Mouse (Mus musculus): ENCODE data around the gene Atrip. TPM values are rescaled to one million over a fixed set of nuclear protein-coding genes. Genes with fewer than 3 reads are reported as not detected.

Gene Atrip
- total RNA-seq, 2 experiments from 2014 or later = 8.4 to 10.3 TPM

- peak; percentile 70 to 79 for DNase-seq
- intact Hi-C loops (cut with DNase I) = no loop called here
These were observed 25.0 kb upstream of the Atrip start for GRCm38 (mm10) chr9:109098969-109099368.

- intact Hi-C loops (cut with DNase I) = no loop called here
- DNase-seq = no peak
These were observed 24.4 kb upstream of the Atrip start for GRCm38 (mm10) chr9:109098366-109098765.

GRCm38 (mm10) chr9:109097831-109098230 lies 23.9 kb upstream of the Atrip start:
- intact Hi-C loops (cut with DNase I) = no loop called here
- peak; percentile 45 to 60 for DNase-seq

DNA sequence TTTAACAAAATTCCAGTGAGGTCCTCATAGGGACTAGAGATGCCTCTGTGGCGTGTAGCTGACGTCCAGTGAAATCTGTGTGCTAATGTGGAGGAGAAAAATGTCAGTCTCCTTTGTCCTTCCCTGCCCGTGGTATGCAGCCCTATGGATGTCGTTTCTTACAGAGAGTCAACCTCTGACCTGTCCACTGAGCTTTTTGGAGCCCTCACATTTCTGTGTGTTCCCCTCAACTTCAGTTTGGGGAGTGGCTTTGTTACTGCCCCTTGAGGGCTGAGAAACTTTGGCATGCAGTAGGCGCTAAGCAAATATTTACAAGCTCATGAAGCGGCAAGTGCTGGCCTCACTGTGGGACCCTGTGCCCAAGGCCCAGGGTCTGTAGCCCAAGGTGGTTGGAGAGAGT lies 23.4 kb upstream of the Atrip start:
- intact Hi-C loops (cut with DNase I) = no loop called here
- DNase-seq = no peak

GRCm38 (mm10) chr9:109096856-109097255 lies 22.9 kb upstream of the Atrip start:
- intact Hi-C loops (cut with DNase I) = no loop called here

GRCm38 (mm10) chr9:109096251-109096661 lies 22.3 kb upstream of the Atrip start:
- peak in 1 of 2 experiments; percentile 28 for DNase-seq
- intact Hi-C loops (cut with DNase I) = no loop called here

More at GRCm38 (mm10) chr9:109096856-109097255, 22.9 kb upstream of the Atrip start:
- no peak for DNase-seq

GRCm38 (mm10) chr9:109095137-109095982 lies 21.4 kb upstream of the Atrip start, which contains the start of gene Plxnb1:
Plxnb1 (plus strand) TSS chr9:109095389.
- intact Hi-C loops (cut with DNase I) = no loop called here
- peak; percentile 74 to 75 for DNase-seq

GRCm38 (mm10) chr9:109094553-109095136 lies 20.7 kb upstream of the Atrip start:
- DNase-seq = no peak
- intact Hi-C loops (cut with DNase I) = no loop called here

DNA sequence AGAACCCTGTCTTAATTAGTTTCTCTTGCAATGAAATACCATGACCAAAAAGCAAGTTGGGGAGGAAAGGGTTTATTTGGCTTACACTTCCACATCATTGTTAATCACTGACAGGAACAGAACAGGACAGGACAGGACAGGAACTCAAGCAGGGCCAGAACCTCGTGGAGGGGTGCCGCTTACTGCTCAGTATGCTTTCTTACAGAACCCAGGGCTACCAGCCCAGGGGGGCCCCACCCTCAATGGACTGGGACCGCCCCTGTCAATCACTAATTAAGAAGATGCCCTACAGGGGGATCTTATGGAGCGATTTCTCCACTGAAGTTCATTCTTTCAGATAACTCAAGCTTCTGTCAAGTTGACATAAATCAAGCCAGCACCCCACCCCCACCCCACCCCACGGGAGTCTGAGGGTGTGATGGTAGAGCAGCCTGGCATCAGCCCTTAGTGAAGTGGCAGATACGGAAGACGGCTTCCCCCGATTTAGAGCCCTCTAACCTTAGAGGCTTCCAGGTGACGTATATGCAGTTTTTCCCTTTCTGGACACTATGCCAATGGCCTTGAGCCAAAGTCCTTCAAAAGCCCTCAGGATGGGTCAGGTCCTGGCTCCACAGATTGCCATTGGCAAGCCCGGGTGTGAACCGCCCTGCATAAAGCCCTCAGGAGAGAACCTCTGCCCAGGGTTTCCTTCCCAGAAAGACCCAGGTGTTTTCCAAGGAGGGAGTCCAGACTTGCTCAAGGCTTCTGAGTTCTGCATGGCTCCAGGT lies 20.0 kb upstream of the Atrip start:
- intact Hi-C loops (cut with DNase I) = no loop called here
- DNase-seq = peak in 1 of 2 experiments; percentile 54

DNA sequence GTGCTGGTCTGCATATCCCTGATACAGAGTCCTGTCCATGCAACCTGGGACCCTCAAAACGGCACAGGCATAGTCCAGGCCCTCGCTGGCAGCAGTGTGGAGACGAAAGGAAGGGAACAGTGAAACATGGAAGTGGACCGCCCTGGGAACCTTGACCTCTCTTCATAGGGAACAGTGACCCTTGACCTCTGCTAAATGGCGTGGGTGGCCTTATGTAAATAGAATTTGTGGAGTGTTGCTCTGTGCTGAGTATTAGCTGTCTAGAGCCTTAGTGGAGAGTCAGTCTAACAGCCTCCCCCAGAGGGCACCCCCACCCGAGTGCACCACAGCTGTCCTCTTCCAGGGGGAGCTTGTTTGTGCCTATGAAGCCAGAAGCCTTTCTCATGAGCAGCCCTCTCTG lies 18.9 kb upstream of the Atrip start:
- DNase-seq = no peak

GRCm38 (mm10) chr9:109091802-109092201 lies 17.9 kb upstream of the Atrip start:
- intact Hi-C loops (cut with DNase I) = no loop called here
- DNase-seq = no peak

More for the DNA sequence above, 18.9 kb upstream of the Atrip start:
- intact Hi-C loops (cut with DNase I) = no loop called here

DNA sequence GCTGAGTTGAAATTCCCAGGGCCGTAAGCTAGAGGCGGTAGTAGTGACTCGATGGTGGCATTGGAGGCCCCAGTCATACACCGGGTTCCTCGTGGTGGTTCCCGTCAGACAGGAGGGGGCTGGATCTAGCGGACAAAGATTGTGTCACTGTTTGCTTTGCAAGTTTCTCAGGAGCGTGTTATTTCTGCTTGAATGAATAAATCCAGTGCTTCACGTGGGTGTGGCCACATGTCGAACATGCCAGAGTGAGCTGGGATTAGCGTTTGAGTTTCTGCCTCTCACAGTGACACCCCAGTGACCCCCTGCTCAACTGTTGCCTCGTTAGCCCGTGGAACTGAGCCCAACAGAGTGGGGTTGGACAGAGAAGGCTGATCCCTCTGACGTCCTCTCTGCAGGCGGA lies 16.5 kb upstream of the Atrip start:
- intact Hi-C loops (cut with DNase I) = no loop called here
- DNase-seq = no peak

DNA sequence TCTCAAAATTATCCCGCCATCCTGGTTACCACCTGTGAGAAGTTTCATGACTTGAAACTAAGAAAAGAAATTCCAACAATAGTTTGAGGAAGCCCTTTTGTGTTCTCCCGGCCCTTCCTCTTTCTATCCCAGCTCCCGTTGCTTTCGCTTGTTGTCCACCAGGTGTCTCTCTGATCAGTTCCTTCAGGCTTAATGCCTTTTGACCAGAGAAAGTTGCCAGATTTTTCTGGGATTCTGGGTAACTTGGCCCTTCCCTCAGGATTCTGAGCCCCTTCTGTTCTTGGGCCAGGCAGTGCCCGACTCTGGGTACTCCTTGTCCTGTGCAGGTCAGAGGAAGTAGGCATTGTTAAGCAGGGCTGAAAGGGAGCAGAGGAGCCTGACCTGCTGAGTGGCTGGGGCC lies 14.1 kb upstream of the Atrip start:
- intact Hi-C loops (cut with DNase I) = loop anchor here (1.0 kb wide), 1 partner anchor 31 kb away; no protein-coding TSS in a partner anchor
- peak; percentile 44 to 72 for DNase-seq

DNA sequence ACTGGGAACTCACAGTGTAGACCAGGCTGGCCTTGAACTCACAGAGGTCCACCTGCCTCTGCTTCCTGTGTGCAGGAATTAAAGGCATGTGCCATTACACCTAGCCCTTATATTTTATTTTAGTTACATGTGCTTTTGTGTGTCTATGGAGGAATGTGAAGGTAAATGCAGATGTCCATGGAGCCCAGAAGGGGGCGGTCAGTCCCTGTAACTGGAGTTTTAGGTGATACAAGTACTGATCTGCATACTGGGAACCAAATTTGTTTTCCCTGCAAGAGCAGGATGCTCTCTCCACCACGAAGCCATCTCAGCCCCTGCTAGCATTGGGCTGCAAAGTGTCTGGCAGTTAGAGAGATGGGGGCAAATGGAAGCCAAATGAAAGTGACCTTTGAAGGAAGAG lies 11.0 kb upstream of the Atrip start:
- intact Hi-C loops (cut with DNase I) = no loop called here
- DNase-seq = no peak

- intact Hi-C loops (cut with DNase I) = no loop called here
- peak; percentile 75 to 80 for DNase-seq
These were observed 8.3 kb upstream of the Atrip start, which contains the start of the genes Ccdc51 and Tma7 for GRCm38 (mm10) chr9:109082124-109082800. Ccdc51 (plus strand) TSS chr9:109082493. Tma7 (minus strand) TSS chr9:109082587.

GRCm38 (mm10) chr9:109081749-109082123 lies 7.8 kb upstream of the Atrip start:
- intact Hi-C loops (cut with DNase I) = no loop called here

GRCm38 (mm10) chr9:109080516-109080915 lies 6.6 kb upstream of the Atrip start:
- intact Hi-C loops (cut with DNase I) = no loop called here
- DNase-seq = no peak

More at GRCm38 (mm10) chr9:109081749-109082123, 7.8 kb upstream of the Atrip start:
- DNase-seq = no peak

DNA sequence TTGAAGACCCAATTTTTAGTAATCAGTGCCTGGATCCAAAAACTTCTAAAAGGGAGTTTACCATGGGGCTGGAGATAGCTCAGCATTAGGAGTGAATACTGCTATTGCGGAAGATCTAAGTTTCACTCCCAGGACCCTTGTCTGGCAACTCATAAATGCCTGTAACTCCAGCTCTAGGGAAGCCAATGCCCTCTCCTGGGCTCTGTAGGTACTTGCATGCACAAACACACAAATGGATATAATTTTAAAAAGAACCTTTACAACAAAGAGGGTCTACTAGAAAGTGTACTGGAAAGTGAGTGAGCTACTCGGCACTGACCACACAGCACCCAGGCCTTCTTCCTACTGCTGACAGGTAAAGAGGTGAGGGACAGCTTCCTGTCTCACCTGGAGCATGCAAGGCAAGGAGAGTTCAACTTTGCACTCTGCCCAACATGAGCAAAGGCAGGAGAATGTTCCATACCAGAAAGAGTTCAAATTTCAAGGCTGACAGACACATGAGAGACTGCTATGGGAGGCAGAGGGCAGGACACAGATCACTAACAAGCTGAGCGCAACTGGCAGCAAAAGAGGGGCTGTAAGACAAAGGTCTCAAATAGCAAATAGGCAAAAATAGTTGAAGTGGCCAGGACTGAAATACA lies 5.7 kb downstream of the Atrip start:
- no peak for DNase-seq
- intact Hi-C loops (cut with DNase I) = no loop called here

DNA sequence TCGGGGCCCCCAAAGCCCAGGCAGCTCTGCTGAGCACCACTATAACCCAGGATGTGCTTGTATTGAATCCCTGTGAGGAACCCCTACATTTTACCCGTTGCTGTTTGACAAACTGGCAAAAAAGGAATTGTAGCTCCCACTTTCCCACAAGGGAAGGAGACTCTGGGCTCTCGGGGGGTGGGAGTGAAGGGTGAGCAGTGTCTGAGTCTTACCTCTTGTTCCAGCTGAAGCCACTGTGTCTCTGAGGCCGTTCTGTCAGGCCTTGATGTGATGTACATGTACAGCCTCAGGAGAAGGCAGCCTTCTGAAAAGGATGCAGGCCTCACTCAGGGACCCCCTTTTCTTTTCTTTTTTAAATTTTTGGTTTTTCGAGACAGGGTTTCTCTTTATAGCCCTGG lies 13.0 kb downstream of the Atrip start:
- DNase-seq = peak in 1 of 2 experiments; percentile 1
- intact Hi-C loops (cut with DNase I) = loop anchor here (1.0 kb wide), 1 partner anchor 58 kb away; no protein-coding TSS in a partner anchor

Data from heart, postnatal 14 days (tissue).